Mouse (Mus musculus): ENCODE measurements at regions not wholly inside any gene's neighbourhood (a gene's known extent, or its start where the extent isn't known, plus 50 kb on each side); places are given as distances from the start of the nearest gene placed in this dataset.
A peak's percentile ranks its signal among the peaks of the same experiment; 100 is the strongest.

DNA sequence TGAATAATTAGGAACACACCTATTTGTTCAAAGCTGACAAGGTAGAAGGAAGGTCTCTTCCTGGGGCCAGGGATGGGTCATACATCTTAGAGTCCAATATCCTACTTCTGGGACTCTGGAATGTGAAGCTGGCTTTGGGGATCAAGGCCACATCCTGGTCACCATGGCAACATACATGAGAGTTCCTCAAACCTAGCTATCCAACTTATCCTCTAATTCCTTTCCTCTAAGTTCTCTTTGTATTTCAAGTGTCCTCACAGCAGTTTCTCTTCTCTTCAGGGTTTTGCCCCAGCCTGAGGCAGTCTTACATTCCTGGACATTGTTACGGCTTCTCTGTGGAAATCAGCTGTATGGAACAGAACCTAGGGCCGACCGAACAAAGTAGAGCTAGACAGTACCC is 97.0 kb upstream of the Nxt1 start:
- 74% methylated on average over 3 of the region's 3 CpGs for WGBS
- H3K4me3 ChIP-seq (ENCODE audit: low read depth, low read length) = no peak overlapping the region
- ATAC-seq = no peak
- DNase-seq = no peak
- TF ChIP-seq CTCF (IDR thresholded peaks at IDR 0.05; ENCODE audit: low read depth) = no peak
- H3K4me2 ChIP-seq (ENCODE audit: low read depth) = no peak overlapping the region
- no peak overlapping the region for H3K27ac ChIP-seq (ENCODE audit: low read depth, low read length)
- no peaks in the 10 kb centered on the region for H3K27me3 ChIP-seq (ENCODE audit: insufficient read depth, low read length)
- H3K36me3 ChIP-seq (ENCODE audit: insufficient read depth) = no peaks in the 10 kb centered on the region
- no peak overlapping the region for H3K9ac ChIP-seq
- H3K4me1 ChIP-seq (ENCODE audit: insufficient read depth) = no peaks in the 10 kb centered on the region
- H3K9me3 ChIP-seq (ENCODE audit: low read length) = no peaks in the 10 kb centered on the region

- Histone ChIP-seq H3K9ac (no peak overlapping the region), H3K9me3 (ENCODE audit: low read length) (no peaks in the 10 kb centered on the region), H3K36me3 (ENCODE audit: insufficient read depth) (no peaks in the 10 kb centered on the region), H3K27ac (ENCODE audit: low read depth, low read length) (no peak overlapping the region), H3K4me2 (ENCODE audit: low read depth) (no peak overlapping the region), H3K27me3 (ENCODE audit: insufficient read depth, low read length) (no peaks in the 10 kb centered on the region), H3K4me3 (ENCODE audit: low read depth, low read length) (no peak overlapping the region), H3K4me1 (ENCODE audit: insufficient read depth) (no peaks in the 10 kb centered on the region)
- 23% methylated on average over 1 of the region's 1 CpGs for WGBS
- peak; percentile 67 for TF ChIP-seq CTCF (IDR thresholded peaks at IDR 0.05; ENCODE audit: low read depth)
- DNase-seq (peak; percentile 33), ATAC-seq (no peak)
Measured at GRCm38 (mm10) chr2:148572165-148572564, 100.2 kb upstream of the Nxt1 start.

DNA sequence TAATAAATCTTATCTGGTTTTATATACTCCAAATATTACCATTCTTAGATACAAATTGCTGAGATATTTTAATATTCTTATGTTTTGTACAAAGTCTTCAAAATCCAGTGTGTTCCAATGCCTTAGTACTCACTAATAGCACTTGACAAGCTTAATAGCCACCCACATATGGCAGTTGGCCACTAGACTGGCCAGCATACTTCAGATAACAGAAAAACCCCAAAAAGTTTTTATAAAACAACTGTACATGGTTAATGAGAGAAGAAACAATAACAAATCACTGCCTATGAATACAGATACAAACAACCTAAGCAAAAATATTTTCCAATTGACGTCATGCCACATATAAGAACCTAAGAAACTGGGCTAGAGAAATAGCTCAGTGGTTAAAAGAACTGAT is 100.8 kb upstream of the Nxt1 start:
- no peaks in the 10 kb centered on the region for H3K36me3 ChIP-seq (ENCODE audit: insufficient read depth)
- 93% methylated on average over 1 of the region's 1 CpGs for WGBS
- no peak for ATAC-seq
- H3K4me2 ChIP-seq (ENCODE audit: low read depth) = no peak overlapping the region
- no peak overlapping the region for H3K9ac ChIP-seq
- H3K4me1 ChIP-seq (ENCODE audit: insufficient read depth) = no peaks in the 10 kb centered on the region
- no peak for DNase-seq
- no peak overlapping the region for H3K4me3 ChIP-seq (ENCODE audit: low read depth, low read length)
- no peak for TF ChIP-seq CTCF (IDR thresholded peaks at IDR 0.05; ENCODE audit: low read depth)
- no peaks in the 10 kb centered on the region for H3K9me3 ChIP-seq (ENCODE audit: low read length)
- no peak overlapping the region for H3K27ac ChIP-seq (ENCODE audit: low read depth, low read length)
- no peaks in the 10 kb centered on the region for H3K27me3 ChIP-seq (ENCODE audit: insufficient read depth, low read length)

- no peak overlapping the region for H3K4me2 ChIP-seq (ENCODE audit: low read depth)
- TF ChIP-seq CTCF (IDR thresholded peaks at IDR 0.05; ENCODE audit: low read depth) = no peak
- H3K27ac ChIP-seq (ENCODE audit: low read depth, low read length) = no peak overlapping the region
- no peaks in the 10 kb centered on the region for H3K36me3 ChIP-seq (ENCODE audit: insufficient read depth)
- H3K4me3 ChIP-seq (ENCODE audit: low read depth, low read length) = no peak overlapping the region
- H3K9me3 ChIP-seq (ENCODE audit: low read length) = no peaks in the 10 kb centered on the region
- WGBS = 81% methylated on average over 5 of the region's 5 CpGs
- ATAC-seq (no peak), DNase-seq (no peak)
- H3K4me1 ChIP-seq (ENCODE audit: insufficient read depth) = no peaks in the 10 kb centered on the region
- no peaks in the 10 kb centered on the region for H3K27me3 ChIP-seq (ENCODE audit: insufficient read depth, low read length)
- H3K9ac ChIP-seq = no peak overlapping the region
Measured at GRCm38 (mm10) chr2:148571018-148571417, 101.4 kb upstream of the Nxt1 start.

GRCm38 (mm10) chr2:148567930-148568481 is 104.4 kb upstream of the Nxt1 start:
- no peaks in the 10 kb centered on the region for H3K36me3 ChIP-seq (ENCODE audit: insufficient read depth)
- TF ChIP-seq CTCF (IDR thresholded peaks at IDR 0.05; ENCODE audit: low read depth) = no peak
- H3K4me1 ChIP-seq (ENCODE audit: insufficient read depth) = no peaks in the 10 kb centered on the region
- no peak overlapping the region for H3K27ac ChIP-seq (ENCODE audit: low read depth, low read length)
- H3K4me2 ChIP-seq (ENCODE audit: low read depth) = no peak overlapping the region
- no peaks in the 10 kb centered on the region for H3K27me3 ChIP-seq (ENCODE audit: insufficient read depth, low read length)
- ATAC-seq (no peak), DNase-seq (no peak)
- H3K9ac ChIP-seq = no peak overlapping the region
- H3K9me3 ChIP-seq (ENCODE audit: low read length) = no peaks in the 10 kb centered on the region
- 67% methylated on average over 2 of the region's 2 CpGs for WGBS
- H3K4me3 ChIP-seq (ENCODE audit: low read depth, low read length) = no peak overlapping the region

DNA sequence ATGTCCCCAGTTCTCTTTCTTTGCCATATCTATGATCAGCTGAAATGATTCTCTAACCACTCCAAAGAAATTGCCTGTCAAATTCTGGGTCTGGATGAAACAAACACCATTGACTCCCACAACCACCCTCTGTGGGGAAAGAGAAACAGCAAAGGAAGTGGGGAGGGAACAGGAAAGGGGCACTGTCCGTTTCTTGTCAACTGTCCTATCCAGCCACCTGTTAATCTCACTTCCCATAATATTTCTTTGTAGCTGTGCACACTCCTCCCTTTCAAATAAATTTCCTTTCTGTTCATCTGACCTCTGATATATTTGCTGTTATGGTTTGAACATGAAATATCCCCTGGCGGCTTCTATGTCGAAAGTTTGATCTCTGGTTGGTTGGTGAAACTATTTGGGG is 109.0 kb upstream of the Nxt1 start:
- H3K4me1 ChIP-seq (ENCODE audit: insufficient read depth) = no peaks in the 10 kb centered on the region
- H3K27me3 ChIP-seq (ENCODE audit: insufficient read depth, low read length) = no peaks in the 10 kb centered on the region
- no peak overlapping the region for H3K4me2 ChIP-seq (ENCODE audit: low read depth)
- no peak for TF ChIP-seq CTCF (IDR thresholded peaks at IDR 0.05; ENCODE audit: low read depth)
- no peak overlapping the region for H3K4me3 ChIP-seq (ENCODE audit: low read depth, low read length)
- 82% methylated on average over 3 of the region's 3 CpGs for WGBS
- no peaks in the 10 kb centered on the region for H3K36me3 ChIP-seq (ENCODE audit: insufficient read depth)
- no peak overlapping the region for H3K27ac ChIP-seq (ENCODE audit: low read depth, low read length)
- DNase-seq = no peak
- no peaks in the 10 kb centered on the region for H3K9me3 ChIP-seq (ENCODE audit: low read length)
- no peak for ATAC-seq
- H3K9ac ChIP-seq = no peak overlapping the region

DNA sequence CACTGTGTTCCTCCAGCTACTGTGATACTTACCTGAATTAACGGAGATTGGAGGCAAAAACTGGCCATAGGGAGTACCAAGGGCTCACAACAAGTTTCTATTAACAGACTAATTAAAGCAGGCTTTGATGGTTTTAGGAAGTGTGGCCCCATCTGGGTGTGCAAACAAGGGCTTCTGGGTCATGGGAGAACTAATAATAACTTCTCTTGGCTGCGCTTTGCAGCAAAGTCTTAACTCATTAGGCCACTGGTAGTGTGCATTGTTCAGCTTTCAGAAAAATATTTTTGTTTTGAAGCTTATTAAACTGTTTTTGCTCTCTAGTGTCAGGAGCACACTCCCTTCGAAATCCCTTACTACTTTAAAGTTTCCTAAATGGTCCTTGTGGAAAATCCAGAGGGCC is 110.4 kb upstream of the Nxt1 start:
- Histone ChIP-seq H3K36me3 (ENCODE audit: insufficient read depth) (no peaks in the 10 kb centered on the region), H3K9ac (no peak overlapping the region), H3K27ac (ENCODE audit: low read depth, low read length) (no peak overlapping the region), H3K4me3 (ENCODE audit: low read depth, low read length) (no peak overlapping the region), H3K4me1 (ENCODE audit: insufficient read depth) (no peaks in the 10 kb centered on the region), H3K27me3 (ENCODE audit: insufficient read depth, low read length) (no peaks in the 10 kb centered on the region), H3K9me3 (ENCODE audit: low read length) (no peaks in the 10 kb centered on the region), H3K4me2 (ENCODE audit: low read depth) (no peak overlapping the region)
- DNase-seq (no peak), ATAC-seq (no peak)
- no peak for TF ChIP-seq CTCF (IDR thresholded peaks at IDR 0.05; ENCODE audit: low read depth)
- 53% methylated on average over 3 of the region's 3 CpGs for WGBS
